Mouse (Mus musculus) CH12.LX (cell line): ENCODE data around the gene Foxred2. TPM values are rescaled to one million over a fixed set of nuclear protein-coding genes. Genes with fewer than 3 reads are reported as not detected.

Source experiments
- DNase-seq: peaks from one replicate; pipeline ENCODE4 v3.0.0-alpha.2; 2013; ENCODE audit errors: extremely low read depth
- H3K27ac ChIP-seq: 2 replicates; pipeline ENCODE4 v1.5.1; 2012; ENCODE audit warnings: low read depth, mild to moderate bottlenecking, control low read depth, moderate library complexity; ENCODE audit not compliant: insufficient read depth
- H3K27me3 ChIP-seq: replicated peaks from 2 replicates; pipeline ENCODE3; 2012; ENCODE audit warnings: inconsistent platforms
- H3K36me3 ChIP-seq, 2 experiments: replicated peaks in 1 of 2; 2 replicates each; pipeline versions ENCODE3 to v1.6.1; 2012; ENCODE audit warnings: inconsistent platforms in 1 of 2, low read length in 1 of 2, mild to moderate bottlenecking in 1 of 2, mixed read lengths in 1 of 2, moderate library complexity in 1 of 2; ENCODE audit not compliant: control insufficient read depth in 1 of 2, insufficient read depth in 1 of 2
- H3K4me1 ChIP-seq, 2 experiments: 2 replicates each; pipeline ENCODE4 v1.6.1; 2012; ENCODE audit warnings: inconsistent platforms in 1 of 2, moderate library complexity in 1 of 2; ENCODE audit not compliant: insufficient read depth in 2 of 2, control insufficient read depth in 1 of 2
- H3K4me2 ChIP-seq: 2 replicates; pipeline ENCODE4 v1.6.1; 2012; ENCODE audit warnings: low read depth, mild to moderate bottlenecking, control low read depth; ENCODE audit not compliant: poor library complexity, insufficient read depth, severe bottlenecking
- H3K4me3 ChIP-seq, 3 experiments: fragments of 150-350 bp in 1 of 3; sonication (generic) in 1 of 3; replicated peaks in 1 of 3; 2 replicates each; pipeline versions ENCODE3 to v1.5.1; 2011 to 2012; ENCODE audit warnings: low read depth in 2 of 3, low read length in 2 of 3, mild to moderate bottlenecking in 2 of 3, moderate library complexity in 2 of 3, control low read depth in 1 of 3, improper control_type of control experiment in 1 of 3, inconsistent platforms in 1 of 3, mixed read lengths in 1 of 3; ENCODE audit not compliant: poor library complexity in 1 of 3
- H3K79me2 ChIP-seq: replicated peaks from 2 replicates; pipeline ENCODE4 v1.6.1; 2012; ENCODE audit warnings: mild to moderate bottlenecking, moderate library complexity; ENCODE audit not compliant: control insufficient read depth, poor library complexity, insufficient read depth, severe bottlenecking; ENCODE audit errors: extremely low read depth
- H3K9ac ChIP-seq: 2 replicates; pipeline ENCODE4 v1.6.1; 2012; ENCODE audit warnings: low read depth, mild to moderate bottlenecking, control low read depth, moderate library complexity; ENCODE audit not compliant: insufficient read depth
- H3K9me3 ChIP-seq: replicated peaks from 2 replicates; pipeline ENCODE3; 2012; ENCODE audit warnings: low read length, inconsistent platforms, mixed read lengths
- BHLHE40 ChIP-seq: IDR thresholded peaks from 2 replicates; pipeline ENCODE4 v1.6.1; 2011; ENCODE audit warnings: mild to moderate bottlenecking, low read depth, low read length, improper control_type of control experiment
- CHD1 ChIP-seq: IDR thresholded peaks from 2 replicates; pipeline ENCODE4 v1.6.1; 2012; ENCODE audit warnings: low read depth, low read length, improper control_type of control experiment, inconsistent platforms
- CHD2 ChIP-seq: IDR thresholded peaks from 2 replicates; pipeline ENCODE4 v1.6.1; 2011; ENCODE audit warnings: low read length, improper control_type of control experiment
- CTCF ChIP-seq, 2 experiments: IDR thresholded peaks in 1 of 2; conservative IDR thresholded peaks in 1 of 2; 2 replicates each; pipeline ENCODE4 v1.5.1; 2011 to 2012; ENCODE audit warnings: low read depth in 2 of 2, low read length in 2 of 2, improper control_type of control experiment in 1 of 2, inconsistent platforms in 1 of 2, mild to moderate bottlenecking in 1 of 2, moderate library complexity in 1 of 2
- EP300 ChIP-seq: IDR thresholded peaks from 2 replicates; pipeline ENCODE4 v1.6.1; 2011; ENCODE audit warnings: low read length, improper control_type of control experiment
- ETS1 ChIP-seq: conservative IDR thresholded peaks from 2 replicates; pipeline ENCODE4 v1.6.1; 2012; ENCODE audit warnings: low read depth, mild to moderate bottlenecking, inconsistent platforms, low read length, improper control_type of control experiment, moderate library complexity
- GABPA ChIP-seq: IDR thresholded peaks from 2 replicates; pipeline ENCODE4 v1.6.1; 2012; ENCODE audit warnings: low read depth, low read length, improper control_type of control experiment, inconsistent platforms; ENCODE audit not compliant: insufficient replicate concordance
- JUND ChIP-seq: conservative IDR thresholded peaks from 2 replicates; pipeline ENCODE4 v1.6.1; 2011; ENCODE audit warnings: low read depth, low read length, improper control_type of control experiment
- MAX ChIP-seq: IDR thresholded peaks from 2 replicates; pipeline ENCODE4 v1.6.1; 2011; ENCODE audit warnings: low read length, improper control_type of control experiment
- MAZ ChIP-seq: IDR thresholded peaks from 2 replicates; pipeline ENCODE4 v1.6.1; 2012; ENCODE audit warnings: low read depth, mild to moderate bottlenecking, inconsistent platforms, low read length, improper control_type of control experiment, moderate library complexity
- MEF2A ChIP-seq: IDR thresholded peaks from 2 replicates; pipeline ENCODE4 v1.6.1; 2014; ENCODE audit warnings: low read depth, mild to moderate bottlenecking, inconsistent platforms, low read length, improper control_type of control experiment, borderline replicate concordance
- MXI1 ChIP-seq: IDR thresholded peaks from 2 replicates; pipeline ENCODE4 v1.6.1; 2011; ENCODE audit warnings: mild to moderate bottlenecking, low read depth, low read length, improper control_type of control experiment
- NELFE ChIP-seq: IDR thresholded peaks from 2 replicates; pipeline ENCODE4 v1.6.1; 2011; ENCODE audit warnings: low read depth, low read length, improper control_type of control experiment
- PAX5 ChIP-seq: IDR thresholded peaks from 2 replicates; pipeline ENCODE4 v1.6.1; 2012; ENCODE audit warnings: low read length, inconsistent platforms, mixed read lengths
- SIN3A ChIP-seq: IDR thresholded peaks from 2 replicates; pipeline ENCODE4 v1.6.1; 2012; ENCODE audit warnings: low read length, improper control_type of control experiment, inconsistent platforms
- TBP ChIP-seq: conservative IDR thresholded peaks from 2 replicates; pipeline ENCODE4 v1.6.1; 2011; ENCODE audit warnings: low read depth, low read length, improper control_type of control experiment
- USF1 ChIP-seq: IDR thresholded peaks from 2 replicates; pipeline ENCODE4 v1.6.1; 2014; ENCODE audit warnings: low read depth, mild to moderate bottlenecking, inconsistent platforms, low read length, improper control_type of control experiment
- USF2 ChIP-seq: conservative IDR thresholded peaks from 2 replicates; pipeline ENCODE4 v1.6.1; 2011; ENCODE audit warnings: low read depth, low read length, improper control_type of control experiment
- ZC3H11A ChIP-seq: IDR thresholded peaks from 2 replicates; pipeline ENCODE4 v1.6.1; 2012; ENCODE audit warnings: low read depth, mild to moderate bottlenecking, inconsistent platforms, low read length, improper control_type of control experiment
- ZKSCAN1 ChIP-seq: IDR thresholded peaks from 2 replicates; pipeline ENCODE4 v1.6.1; 2012; ENCODE audit warnings: low read depth, inconsistent platforms, low read length, improper control_type of control experiment, borderline replicate concordance
- ZMIZ1 ChIP-seq: IDR thresholded peaks from 2 replicates; pipeline ENCODE4 v1.6.1; 2012; ENCODE audit warnings: low read depth, mild to moderate bottlenecking, inconsistent platforms, low read length, improper control_type of control experiment
- dilution Hi-C: fragments of 300-500 bp; cut with MboI; formaldehyde crosslinking; loops from 2 replicates; pipeline ENCODE4 v1.14.3; 2020; ENCODE audit warnings: low sequenced_read_pairs; ENCODE audit not compliant: extremely low pct_unique_long_range_greater_than_20kb, extremely low pct_ligation_motif_present
- in situ Hi-C: fragments of 300-500 bp; cut with MboI; formaldehyde crosslinking; loops from 3 replicates; pipeline ENCODE4 v1.14.3; 2019; ENCODE audit warnings: low sequenced_read_pairs, low pct_ligation_motif_present, low pct_unique_long_range_greater_than_20kb, mixed read lengths
- polyA plus RNA-seq: library from polyadenylated mRNA; unstranded; fragments of >175 nt; gene quantifications from 2 replicates; pipeline ENCODE4 v1.2.1, GENCODE M21; 2012; ENCODE audit warnings: low read depth; ENCODE audit not compliant: insufficient read length
- total RNA-seq, 2 experiments: library from RNA; depleted of rRNA; stranded (reverse); fragments of 300-350 nt in 1 of 2; fragments of >200 nt in 1 of 2; gene quantifications; 2 replicates each; pipeline ENCODE4 v1.2.3; 2012 to 2014

The Foxred2 gene
- total and polyA plus RNA-seq, 3 experiments: 0.17 to 0.43 (median 0.39) TPM

- in situ Hi-C loops (no loop called here), dilution Hi-C loops (no loop called here)
- Histone ChIP-seq H3K27ac (no peak overlapping the region), H3K27me3 (no peaks in the 10 kb centered on the region), H3K9me3 (no peaks in the 10 kb centered on the region), H3K9ac (no peak overlapping the region), H3K4me2 (no peak overlapping the region), H3K4me3 (no peak overlapping the region), H3K4me1 (peaks cover 2 to 7% of the 10 kb centered on the region in 2 experiments; a peak in 3 of 4 replicates), H3K36me3 (no peaks in the 10 kb centered on the region), H3K79me2 (no peaks in the 10 kb centered on the region)
- DNase-seq: no peak
- no peak for TF ChIP-seq SIN3A
- TF ChIP-seq CHD1: no peak
- TF ChIP-seq USF2: no peak
- no peak for TF ChIP-seq ZC3H11A
- TF ChIP-seq MAZ: no peak
- no peak for TF ChIP-seq TBP
- TF ChIP-seq ETS1: no peak
- no peak for TF ChIP-seq MEF2A
- no peak for TF ChIP-seq MAX
- no peak for TF ChIP-seq ZKSCAN1
Observed at GRCm38 (mm10) chr15:77949061-77949460, 7.5 kb downstream of the Foxred2 start.

DNA sequence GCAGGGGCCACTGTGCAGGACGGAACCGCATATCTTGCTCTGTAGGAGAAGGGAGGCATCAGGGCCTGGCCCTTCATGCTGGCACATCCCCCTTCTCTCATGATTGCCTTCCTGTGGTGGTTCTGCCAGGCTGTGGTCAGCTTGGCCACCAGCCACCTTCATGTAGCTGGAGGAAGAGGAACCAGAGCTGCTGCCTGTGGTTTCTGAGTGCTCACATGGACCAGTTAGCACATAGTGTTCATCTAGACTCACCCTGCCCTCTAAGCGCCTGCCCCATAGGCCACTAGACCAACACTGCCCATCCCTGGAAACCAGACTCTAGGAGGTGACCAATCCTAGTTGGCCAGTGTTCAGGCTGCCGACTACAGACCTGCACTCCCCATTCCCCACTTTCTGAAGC, 10.8 kb downstream of the Foxred2 start:
- no peak overlapping the region for H3K9ac ChIP-seq
- H3K27ac ChIP-seq: no peak overlapping the region
- in situ Hi-C loops: no loop called here
- H3K79me2 ChIP-seq: no peaks in the 10 kb centered on the region
- dilution Hi-C loops: no loop called here
- no peak overlapping the region for H3K4me3 ChIP-seq
- H3K27me3 ChIP-seq: no peaks in the 10 kb centered on the region
- H3K9me3 ChIP-seq: no peaks in the 10 kb centered on the region
- H3K4me2 ChIP-seq: no peak overlapping the region
- peaks cover 2 to 7% of the 10 kb centered on the region in 2 experiments; a peak in 3 of 4 replicates for H3K4me1 ChIP-seq
- no peaks in the 10 kb centered on the region for H3K36me3 ChIP-seq
- TF ChIP-seq MXI1 (no peak), MAX (no peak)
- TF ChIP-seq, all 38 proteins: peak for 0
- DNase-seq: no peak

DNA sequence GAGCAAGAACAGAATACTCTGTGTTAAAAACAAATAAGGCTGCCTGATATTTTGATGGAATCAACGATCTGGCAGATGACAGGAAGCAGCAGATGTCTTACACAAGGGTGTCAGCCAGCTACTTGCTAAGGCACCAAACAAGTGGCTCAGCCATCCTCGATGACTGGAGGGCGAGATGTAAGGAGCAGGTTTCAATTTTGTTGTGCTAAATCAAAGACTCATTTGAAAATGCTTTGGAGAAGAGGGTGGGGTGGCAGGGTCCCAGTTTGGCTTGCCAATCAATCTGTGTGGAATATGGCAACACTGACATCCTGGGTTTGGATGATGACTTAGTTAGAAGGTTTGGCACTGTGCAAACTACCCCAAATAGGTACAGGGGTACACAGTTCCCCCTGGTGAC, 15.0 kb downstream of the Foxred2 start:
- Histone ChIP-seq H3K27ac (no peak overlapping the region), H3K79me2 (no peaks in the 10 kb centered on the region), H3K4me1 (peaks cover 7 to 23% of the 10 kb centered on the region in 2 experiments), H3K27me3 (no peaks in the 10 kb centered on the region), H3K36me3 (no peaks in the 10 kb centered on the region), H3K4me2 (no peak overlapping the region), H3K4me3 (no peak overlapping the region), H3K9me3 (no peaks in the 10 kb centered on the region), H3K9ac (no peak overlapping the region)
- dilution Hi-C loops (no loop called here), in situ Hi-C loops (no loop called here)
- no peak for TF ChIP-seq NELFE
- TF ChIP-seq BHLHE40: no peak
- TF ChIP-seq ZMIZ1: no peak
- no peak for TF ChIP-seq CHD1
- TF ChIP-seq TBP: no peak
- TF ChIP-seq CTCF (conservative IDR thresholded peaks at IDR 0.05 in 1 of 2, IDR thresholded peaks at IDR 0.05 in 1 of 2; ENCODE audit: low read depth in 2 of 2, low read length in 2 of 2): no peak
- TF ChIP-seq EP300: no peak
- TF ChIP-seq CHD2: no peak
- TF ChIP-seq JUND: no peak
- TF ChIP-seq USF1: no peak
- no peak for TF ChIP-seq PAX5
- TF ChIP-seq MAZ: no peak
- no peak for TF ChIP-seq GABPA
- TF ChIP-seq ZC3H11A: no peak
- no peak for TF ChIP-seq ZKSCAN1
- no peak for DNase-seq
